Mouse (Mus musculus) CH12.LX (cell line): Measurements from ENCODE around the gene Wdfy3. TPM values are rescaled to one million over a fixed set of nuclear protein-coding genes. Genes with fewer than 3 reads are reported as not detected.

Source experiments
- DNase-seq: peaks from one replicate; pipeline ENCODE4 v3.0.0-alpha.2; 2013; ENCODE audit errors: extremely low read depth
- H3K27ac ChIP-seq: 2 replicates; pipeline ENCODE4 v1.5.1; 2012; ENCODE audit warnings: low read depth, mild to moderate bottlenecking, control low read depth, moderate library complexity; ENCODE audit not compliant: insufficient read depth
- H3K27me3 ChIP-seq: replicated peaks from 2 replicates; pipeline ENCODE3; 2012; ENCODE audit warnings: inconsistent platforms
- H3K36me3 ChIP-seq, 2 experiments: replicated peaks in 1 of 2; 2 replicates each; pipeline versions ENCODE3 to v1.6.1; 2012; ENCODE audit warnings: inconsistent platforms in 1 of 2, low read length in 1 of 2, mild to moderate bottlenecking in 1 of 2, mixed read lengths in 1 of 2, moderate library complexity in 1 of 2; ENCODE audit not compliant: control insufficient read depth in 1 of 2, insufficient read depth in 1 of 2
- H3K4me1 ChIP-seq, 2 experiments: 2 replicates each; pipeline ENCODE4 v1.6.1; 2012; ENCODE audit warnings: inconsistent platforms in 1 of 2, moderate library complexity in 1 of 2; ENCODE audit not compliant: insufficient read depth in 2 of 2, control insufficient read depth in 1 of 2
- H3K4me2 ChIP-seq: 2 replicates; pipeline ENCODE4 v1.6.1; 2012; ENCODE audit warnings: low read depth, mild to moderate bottlenecking, control low read depth; ENCODE audit not compliant: poor library complexity, insufficient read depth, severe bottlenecking
- H3K4me3 ChIP-seq, 3 experiments: fragments of 150-350 bp in 1 of 3; sonication (generic) in 1 of 3; replicated peaks in 1 of 3; 2 replicates each; pipeline versions ENCODE3 to v1.5.1; 2011 to 2012; ENCODE audit warnings: low read depth in 2 of 3, low read length in 2 of 3, mild to moderate bottlenecking in 2 of 3, moderate library complexity in 2 of 3, control low read depth in 1 of 3, improper control_type of control experiment in 1 of 3, inconsistent platforms in 1 of 3, mixed read lengths in 1 of 3; ENCODE audit not compliant: poor library complexity in 1 of 3
- H3K79me2 ChIP-seq: replicated peaks from 2 replicates; pipeline ENCODE4 v1.6.1; 2012; ENCODE audit warnings: mild to moderate bottlenecking, moderate library complexity; ENCODE audit not compliant: control insufficient read depth, poor library complexity, insufficient read depth, severe bottlenecking; ENCODE audit errors: extremely low read depth
- H3K9ac ChIP-seq: 2 replicates; pipeline ENCODE4 v1.6.1; 2012; ENCODE audit warnings: low read depth, mild to moderate bottlenecking, control low read depth, moderate library complexity; ENCODE audit not compliant: insufficient read depth
- H3K9me3 ChIP-seq: replicated peaks from 2 replicates; pipeline ENCODE3; 2012; ENCODE audit warnings: low read length, inconsistent platforms, mixed read lengths
- BHLHE40 ChIP-seq: IDR thresholded peaks from 2 replicates; pipeline ENCODE4 v1.6.1; 2011; ENCODE audit warnings: mild to moderate bottlenecking, low read depth, low read length, improper control_type of control experiment
- CHD1 ChIP-seq: IDR thresholded peaks from 2 replicates; pipeline ENCODE4 v1.6.1; 2012; ENCODE audit warnings: low read depth, low read length, improper control_type of control experiment, inconsistent platforms
- CTCF ChIP-seq, 2 experiments: IDR thresholded peaks in 1 of 2; conservative IDR thresholded peaks in 1 of 2; 2 replicates each; pipeline ENCODE4 v1.5.1; 2011 to 2012; ENCODE audit warnings: low read depth in 2 of 2, low read length in 2 of 2, improper control_type of control experiment in 1 of 2, inconsistent platforms in 1 of 2, mild to moderate bottlenecking in 1 of 2, moderate library complexity in 1 of 2
- ELF1 ChIP-seq: IDR thresholded peaks from 2 replicates; pipeline ENCODE4 v1.6.1; 2014; ENCODE audit warnings: low read depth, mild to moderate bottlenecking, inconsistent platforms, low read length, improper control_type of control experiment
- EP300 ChIP-seq: IDR thresholded peaks from 2 replicates; pipeline ENCODE4 v1.6.1; 2011; ENCODE audit warnings: low read length, improper control_type of control experiment
- GABPA ChIP-seq: IDR thresholded peaks from 2 replicates; pipeline ENCODE4 v1.6.1; 2012; ENCODE audit warnings: low read depth, low read length, improper control_type of control experiment, inconsistent platforms; ENCODE audit not compliant: insufficient replicate concordance
- IRF4 ChIP-seq: IDR thresholded peaks from 2 replicates; pipeline ENCODE4 v1.6.1; 2014; ENCODE audit warnings: low read depth, mild to moderate bottlenecking, inconsistent platforms, low read length, improper control_type of control experiment
- JUND ChIP-seq: conservative IDR thresholded peaks from 2 replicates; pipeline ENCODE4 v1.6.1; 2011; ENCODE audit warnings: low read depth, low read length, improper control_type of control experiment
- MAFK ChIP-seq: IDR thresholded peaks from 2 replicates; pipeline ENCODE4 v1.6.1; 2011; ENCODE audit warnings: low read length, improper control_type of control experiment; ENCODE audit not compliant: insufficient replicate concordance
- MAX ChIP-seq: IDR thresholded peaks from 2 replicates; pipeline ENCODE4 v1.6.1; 2011; ENCODE audit warnings: low read length, improper control_type of control experiment
- MAZ ChIP-seq: IDR thresholded peaks from 2 replicates; pipeline ENCODE4 v1.6.1; 2012; ENCODE audit warnings: low read depth, mild to moderate bottlenecking, inconsistent platforms, low read length, improper control_type of control experiment, moderate library complexity
- MEF2A ChIP-seq: IDR thresholded peaks from 2 replicates; pipeline ENCODE4 v1.6.1; 2014; ENCODE audit warnings: low read depth, mild to moderate bottlenecking, inconsistent platforms, low read length, improper control_type of control experiment, borderline replicate concordance
- NELFE ChIP-seq: IDR thresholded peaks from 2 replicates; pipeline ENCODE4 v1.6.1; 2011; ENCODE audit warnings: low read depth, low read length, improper control_type of control experiment
- NRF1 ChIP-seq: IDR thresholded peaks from 2 replicates; pipeline ENCODE4 v1.6.1; 2014; ENCODE audit warnings: low read depth, mild to moderate bottlenecking, inconsistent platforms, low read length, improper control_type of control experiment, moderate library complexity
- POLR2A ChIP-seq: IDR thresholded peaks from 2 replicates; pipeline ENCODE4 v1.6.1; 2011; ENCODE audit warnings: low read depth, mild to moderate bottlenecking, improper control_type of control experiment, low read length
- POLR2AphosphoS2 ChIP-seq: IDR thresholded peaks from 2 replicates; pipeline ENCODE4 v1.6.1; 2011; ENCODE audit warnings: low read depth, low read length, improper control_type of control experiment
- RCOR1 ChIP-seq: conservative IDR thresholded peaks from 2 replicates; pipeline ENCODE4 v1.6.1; 2012; ENCODE audit warnings: low read depth, mild to moderate bottlenecking, inconsistent platforms, low read length, improper control_type of control experiment
- SIN3A ChIP-seq: IDR thresholded peaks from 2 replicates; pipeline ENCODE4 v1.6.1; 2012; ENCODE audit warnings: low read length, improper control_type of control experiment, inconsistent platforms
- TBP ChIP-seq: conservative IDR thresholded peaks from 2 replicates; pipeline ENCODE4 v1.6.1; 2011; ENCODE audit warnings: low read depth, low read length, improper control_type of control experiment
- TCF12 ChIP-seq: IDR thresholded peaks from 2 replicates; pipeline ENCODE4 v1.6.1; 2014; ENCODE audit warnings: low read depth, mild to moderate bottlenecking, inconsistent platforms, low read length, improper control_type of control experiment
- USF1 ChIP-seq: IDR thresholded peaks from 2 replicates; pipeline ENCODE4 v1.6.1; 2014; ENCODE audit warnings: low read depth, mild to moderate bottlenecking, inconsistent platforms, low read length, improper control_type of control experiment
- USF2 ChIP-seq: conservative IDR thresholded peaks from 2 replicates; pipeline ENCODE4 v1.6.1; 2011; ENCODE audit warnings: low read depth, low read length, improper control_type of control experiment
- dilution Hi-C: fragments of 300-500 bp; cut with MboI; formaldehyde crosslinking; loops from 2 replicates; pipeline ENCODE4 v1.14.3; 2020; ENCODE audit warnings: low sequenced_read_pairs; ENCODE audit not compliant: extremely low pct_unique_long_range_greater_than_20kb, extremely low pct_ligation_motif_present
- in situ Hi-C: fragments of 300-500 bp; cut with MboI; formaldehyde crosslinking; loops from 3 replicates; pipeline ENCODE4 v1.14.3; 2019; ENCODE audit warnings: low sequenced_read_pairs, low pct_ligation_motif_present, low pct_unique_long_range_greater_than_20kb, mixed read lengths
- polyA plus RNA-seq: library from polyadenylated mRNA; unstranded; fragments of >175 nt; gene quantifications from 2 replicates; pipeline ENCODE4 v1.2.1, GENCODE M21; 2012; ENCODE audit warnings: low read depth; ENCODE audit not compliant: insufficient read length
- total RNA-seq, 2 experiments: library from RNA; depleted of rRNA; stranded (reverse); fragments of 300-350 nt in 1 of 2; fragments of >200 nt in 1 of 2; gene quantifications; 2 replicates each; pipeline ENCODE4 v1.2.3; 2012 to 2014

The Wdfy3 gene
- total and polyA plus RNA-seq, 3 experiments: not detected

GRCm38 (mm10) chr5:101847323-101847722 lies 222.4 kb downstream of the Wdfy3 start:
- in situ Hi-C loops: no loop called here
- no peaks in the 10 kb centered on the region for H3K4me1 ChIP-seq

GRCm38 (mm10) chr5:101845930-101846329 lies 223.8 kb downstream of the Wdfy3 start:
- in situ Hi-C loops: no loop called here
- no peaks in the 10 kb centered on the region for H3K79me2 ChIP-seq
- no peak overlapping the region for H3K4me2 ChIP-seq
- no peak overlapping the region for H3K9ac ChIP-seq
- dilution Hi-C loops: no loop called here
- H3K4me1 ChIP-seq: no peaks in the 10 kb centered on the region
- no peaks in the 10 kb centered on the region for H3K27me3 ChIP-seq
- H3K36me3 ChIP-seq: no peaks in the 10 kb centered on the region
- H3K4me3 ChIP-seq: no peak overlapping the region
- no peak overlapping the region for H3K27ac ChIP-seq
- DNase-seq: no peak
- peaks cover 92% of the 10 kb centered on the region for H3K9me3 ChIP-seq
- TF ChIP-seq TBP (no peak), MEF2A (no peak), POLR2AphosphoS2 (no peak), JUND (no peak), USF2 (no peak), POLR2A (no peak), ELF1 (no peak), USF1 (no peak), CHD1 (no peak), NRF1 (no peak), EP300 (no peak), CTCF (conservative IDR thresholded peaks at IDR 0.05 in 1 of 2, IDR thresholded peaks at IDR 0.05 in 1 of 2; ENCODE audit: low read depth in 2 of 2, low read length in 2 of 2) (no peak), NELFE (no peak), SIN3A (no peak), IRF4 (no peak), MAZ (no peak), TCF12 (no peak), MAX (no peak)
- TF ChIP-seq, all 38 proteins: peak for 0

More at GRCm38 (mm10) chr5:101847323-101847722, 222.4 kb downstream of the Wdfy3 start:
- no peak for DNase-seq
- Histone ChIP-seq H3K27ac (no peak overlapping the region), H3K9me3 (peaks cover 92% of the 10 kb centered on the region), H3K4me2 (no peak overlapping the region), H3K9ac (no peak overlapping the region), H3K79me2 (no peaks in the 10 kb centered on the region), H3K27me3 (no peaks in the 10 kb centered on the region), H3K4me3 (no peak overlapping the region)
- dilution Hi-C loops: no loop called here
- TF ChIP-seq NRF1 (no peak), BHLHE40 (no peak), MAFK (no peak), RCOR1 (no peak), POLR2A (no peak), GABPA (no peak)
- TF ChIP-seq, all 38 proteins: peak for 0
- H3K36me3 ChIP-seq: no peaks in the 10 kb centered on the region
